Mouse (Mus musculus) spleen, adult 18-20 months (tissue): ENCODE data around the gene Tpst2.

Experiments used
- DNase-seq, 2 experiments: peaks; one replicate each; pipeline ENCODE4 v3.0.0; 2022; ENCODE audit warnings: mixed read lengths in 2 of 2

Gene Tpst2

GRCm38 (mm10) chr5:112282780-112283482, 6.4 kb downstream of the Tpst2 start:
- DNase-seq, result no peak

GRCm38 (mm10) chr5:112283543-112284202, 7.2 kb downstream of the Tpst2 start:
- DNase-seq, result no peak

GRCm38 (mm10) chr5:112284203-112284582, 7.7 kb downstream of the Tpst2 start:
- no peak for DNase-seq

GRCm38 (mm10) chr5:112285548-112286085, 9.1 kb downstream of the Tpst2 start:
- DNase-seq, result no peak

DNA sequence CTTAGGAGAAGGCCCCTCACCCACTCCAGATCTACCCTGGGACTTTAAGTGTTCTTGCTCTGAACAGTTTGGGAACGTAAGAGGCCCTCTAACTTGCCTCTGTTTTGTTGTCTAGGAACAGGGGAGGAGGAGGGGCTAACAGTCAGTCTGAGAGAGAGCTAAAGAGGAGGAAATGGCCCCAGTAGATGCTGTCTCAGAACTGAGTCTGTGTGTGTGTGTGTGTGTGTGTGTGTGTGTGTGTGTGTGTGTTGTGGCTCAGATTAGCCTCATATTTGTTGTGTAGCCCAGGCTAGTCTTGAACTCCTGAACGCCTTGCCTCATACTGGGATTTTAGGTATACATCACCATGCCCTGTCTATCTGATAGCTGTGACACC, 10.1 kb downstream of the Tpst2 start:
- DNase-seq, result peak in 1 of 2 experiments; percentile 31

DNA sequence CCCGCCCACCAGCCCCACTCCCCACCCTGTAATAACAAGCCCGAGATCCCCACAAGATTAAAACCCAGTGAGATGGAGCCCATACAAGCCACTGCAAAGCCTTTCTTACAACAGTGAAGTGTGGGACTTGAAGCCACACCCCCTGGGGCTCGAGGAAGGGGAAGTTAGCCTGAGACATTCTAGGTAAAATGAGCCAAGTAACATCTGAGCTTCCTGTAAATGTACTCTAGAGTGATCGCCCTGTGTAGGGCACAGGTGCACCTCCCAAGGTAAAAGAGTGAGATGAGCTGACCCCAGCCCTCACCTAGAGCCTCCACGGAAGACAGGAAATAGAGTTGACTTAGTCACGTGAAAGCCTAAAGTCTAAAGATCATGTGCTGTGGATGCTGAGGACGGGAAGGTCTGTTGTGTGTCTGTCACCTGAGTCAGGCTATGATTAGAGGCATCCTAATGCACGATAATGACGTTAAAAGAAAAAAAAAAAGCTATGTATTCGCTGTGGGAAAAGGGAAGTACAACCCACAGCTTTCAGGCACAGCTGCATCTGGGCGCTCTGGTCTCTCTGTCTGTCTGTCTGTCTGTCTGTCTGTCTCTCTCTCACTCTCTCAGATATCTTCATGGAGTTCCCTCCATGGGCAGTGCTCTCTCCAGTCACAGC, 10.6 kb downstream of the Tpst2 start:
- peak; percentile 58 to 60 for DNase-seq

DNA sequence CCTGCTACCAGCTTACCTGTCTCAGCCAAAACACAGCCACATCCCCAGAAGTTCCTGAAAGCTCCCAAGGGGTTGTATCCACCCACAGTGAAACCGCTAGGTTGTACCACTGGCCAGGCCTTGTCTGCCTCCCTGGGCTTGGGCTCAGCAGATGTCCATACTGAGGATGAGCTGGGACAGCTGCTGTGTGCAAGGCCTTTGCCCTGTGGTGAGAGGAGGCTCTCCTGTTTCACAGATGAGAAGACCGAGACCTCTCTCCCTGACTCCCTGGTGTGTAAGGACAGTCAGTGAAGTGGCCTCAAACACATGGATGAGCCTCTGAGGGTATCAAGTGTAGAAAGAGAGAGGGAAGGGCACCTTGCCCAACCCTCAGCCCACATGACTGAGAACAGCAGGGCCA, 11.2 kb downstream of the Tpst2 start:
- no peak for DNase-seq

- DNase-seq, result no peak
Measured at GRCm38 (mm10) chr5:112288193-112289141, 12.0 kb downstream of the Tpst2 start.

GRCm38 (mm10) chr5:112289236-112289635, 12.7 kb downstream of the Tpst2 start:
- no peak for DNase-seq

GRCm38 (mm10) chr5:112289819-112290535, 13.5 kb downstream of the Tpst2 start:
- DNase-seq, result no peak

- no peak for DNase-seq
Measured at GRCm38 (mm10) chr5:112290536-112290880, 14.0 kb downstream of the Tpst2 start.

- DNase-seq, result peak in 1 of 2 experiments; percentile 71
Measured at GRCm38 (mm10) chr5:112291866-112292265, 15.4 kb downstream of the Tpst2 start.

GRCm38 (mm10) chr5:112292343-112292980, 16.0 kb downstream of the Tpst2 start:
- DNase-seq, result no peak

DNA sequence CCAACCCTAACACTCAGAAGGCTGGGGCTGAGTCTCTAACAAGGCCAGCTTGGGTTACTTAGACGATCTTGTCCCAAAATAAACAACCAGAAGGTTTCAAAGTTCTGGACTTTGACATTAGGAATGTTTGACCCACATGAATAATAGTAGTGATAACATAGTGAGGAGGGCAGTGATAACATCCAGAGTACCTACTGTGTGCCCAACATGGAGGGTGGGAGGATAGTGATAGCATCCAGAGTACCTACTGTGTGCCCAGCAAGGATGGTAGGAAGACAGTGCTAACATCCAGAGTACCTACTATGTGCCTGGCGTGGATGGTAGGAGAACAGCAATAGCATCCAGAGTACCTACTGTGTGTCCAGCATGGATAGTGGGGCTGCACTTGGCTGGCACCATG, 17.3 kb downstream of the Tpst2 start:
- no peak for DNase-seq

DNA sequence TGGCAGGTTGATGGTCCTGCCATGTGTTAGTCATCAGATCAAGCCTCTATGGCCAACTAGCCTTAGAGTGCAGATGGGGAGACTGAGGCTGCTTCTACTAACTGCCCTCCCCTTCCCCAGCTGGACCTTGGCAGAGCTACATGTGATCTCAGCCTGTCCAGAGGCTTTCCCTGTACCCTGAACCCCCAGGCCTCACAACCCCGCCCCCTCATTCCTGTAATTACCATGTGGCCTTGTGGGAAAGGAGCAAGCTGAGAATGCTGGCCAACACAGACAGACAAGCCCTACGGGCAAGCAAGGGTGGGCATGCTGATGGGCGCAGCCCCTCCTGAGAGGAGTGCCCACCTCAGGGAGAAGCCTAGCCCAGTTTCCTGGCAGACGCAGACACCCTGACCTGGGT, 18.2 kb downstream of the Tpst2 start:
- DNase-seq, result no peak

GRCm38 (mm10) chr5:112295162-112295561, 18.7 kb downstream of the Tpst2 start:
- DNase-seq, result no peak

GRCm38 (mm10) chr5:112295564-112295963, 19.1 kb downstream of the Tpst2 start:
- DNase-seq, result no peak

DNA sequence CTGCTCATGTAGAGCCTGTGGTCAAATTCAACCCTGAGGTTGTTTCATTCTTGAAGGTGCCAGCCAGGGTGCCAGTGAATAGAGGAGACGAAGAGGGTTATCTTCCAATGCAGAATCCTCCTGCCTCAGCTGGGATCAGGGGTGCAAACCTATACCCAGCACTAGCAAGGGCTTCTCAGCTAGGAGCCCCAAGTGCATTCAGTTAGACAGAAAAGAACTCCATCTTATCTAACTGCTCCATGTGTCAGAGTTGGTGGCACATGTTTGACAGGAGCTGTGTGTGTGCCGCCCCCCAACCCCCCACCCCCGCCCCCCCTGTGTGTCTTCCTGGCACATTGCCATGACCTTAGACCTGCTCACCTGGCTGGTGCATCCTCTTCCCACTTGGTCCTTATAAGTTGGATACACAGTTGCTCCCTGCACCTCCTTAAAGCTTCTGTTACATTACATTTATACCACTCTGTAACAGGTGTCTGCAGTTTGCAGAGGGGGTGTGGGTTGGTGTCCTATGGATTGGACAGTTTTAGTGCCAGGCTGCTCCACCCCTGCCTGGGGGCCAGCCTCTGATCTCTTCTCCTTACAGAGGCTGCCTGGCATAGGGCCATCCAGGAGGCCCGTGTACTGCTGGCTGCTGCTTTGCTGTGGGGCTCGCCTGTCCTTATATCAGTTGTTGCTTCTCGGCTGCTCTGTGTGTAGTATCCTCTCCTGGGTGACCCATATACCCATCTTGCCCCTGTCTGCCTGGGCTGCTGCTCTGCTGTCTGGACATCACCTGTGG, 20.1 kb downstream of the Tpst2 start:
- no peak for DNase-seq

DNA sequence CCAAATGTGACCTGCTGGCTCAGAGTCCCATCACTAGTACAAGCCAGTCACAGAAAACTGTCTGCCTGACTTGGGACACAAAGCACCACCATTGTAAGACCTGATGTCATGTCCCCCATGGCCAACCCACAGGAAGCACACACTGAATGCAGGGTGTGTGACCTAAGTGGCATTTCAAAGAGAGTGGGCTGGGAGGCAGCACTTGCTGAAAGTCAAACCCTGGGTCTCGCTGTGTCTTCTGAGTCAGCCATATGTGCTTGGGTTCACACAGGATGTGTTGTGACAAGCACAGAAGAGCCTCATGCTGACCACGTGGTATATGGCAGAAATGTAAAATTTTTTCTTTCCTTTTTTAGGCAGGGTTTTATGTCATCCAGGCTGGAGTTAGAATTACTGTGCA, 20.8 kb downstream of the Tpst2 start:
- DNase-seq, result no peak

DNA sequence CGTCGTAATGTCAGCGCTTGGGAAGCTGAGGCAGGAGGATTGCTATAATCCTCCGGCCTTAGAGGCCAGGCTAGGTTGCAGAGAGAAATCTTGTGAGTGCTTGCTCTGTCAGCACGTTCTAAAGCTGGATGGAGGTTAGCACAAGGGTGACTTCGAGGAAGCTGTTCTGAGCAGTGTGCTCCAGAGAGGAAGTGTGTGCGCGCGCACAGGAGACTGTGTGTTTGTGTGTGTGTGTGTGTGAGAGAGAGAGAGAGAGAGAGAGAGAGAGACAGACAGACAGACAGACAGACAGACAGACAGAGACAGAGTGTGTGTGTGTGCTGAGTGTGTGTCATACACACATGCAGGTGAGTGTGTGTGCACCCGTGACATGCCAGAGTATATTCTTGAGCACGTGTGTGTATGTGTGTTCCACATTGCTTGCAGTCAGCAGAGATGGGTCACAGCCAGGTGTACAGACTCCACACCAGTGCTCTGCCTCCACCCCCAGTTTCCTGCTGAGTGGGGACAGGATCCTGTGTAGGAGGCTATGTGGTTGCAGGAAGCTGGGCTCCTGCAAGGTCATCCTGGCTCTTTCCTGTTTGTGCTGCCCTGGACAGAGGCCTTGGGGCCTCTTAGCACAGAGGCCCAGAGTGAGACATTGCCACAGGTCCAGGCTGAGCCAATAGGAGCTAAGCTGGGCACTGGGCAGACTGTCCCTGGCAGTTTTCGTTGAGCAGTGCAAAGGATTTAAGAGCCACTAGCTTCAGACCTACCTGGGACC, 21.9 kb downstream of the Tpst2 start:
- DNase-seq, result no peak
